Mouse (Mus musculus) urinary bladder, postnatal 10 days (tissue): ENCODE measurements around the gene Vmn2r79.
"Not testable (repeated sequence)": the region's sequence is repeated elsewhere in the genome, so short reads cannot be mapped to it uniquely, and the experiment has no call there.

Experiments used
- DNase-seq: peaks from one replicate; pipeline ENCODE4 v3.0.0; 2022; ENCODE audit warnings: low spot score

Vmn2r79 gene

DNA sequence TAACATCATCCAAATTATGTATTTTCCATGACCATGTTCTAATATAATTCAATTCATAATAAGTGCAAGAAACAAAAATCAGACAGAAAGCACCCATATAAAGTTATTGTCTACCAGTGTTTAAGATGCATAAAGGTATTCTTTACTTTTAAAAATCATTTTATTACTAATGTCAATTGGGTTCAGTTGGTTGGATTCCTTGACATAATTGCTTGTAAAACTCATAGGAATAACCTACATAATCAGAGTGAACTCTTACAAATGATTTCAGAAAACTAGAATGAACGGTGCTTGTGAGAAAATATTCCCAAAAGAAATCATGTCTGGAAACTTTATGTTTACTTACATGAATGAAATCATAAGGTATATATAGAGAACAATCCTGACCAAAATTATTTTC is at the start of gene Vmn2r79:
Gene Vmn2r79, plus strand, starts transcription at position 301 of the 400 bp plus-strand sequence.
- not testable (repeated sequence) for DNase-seq

DNA sequence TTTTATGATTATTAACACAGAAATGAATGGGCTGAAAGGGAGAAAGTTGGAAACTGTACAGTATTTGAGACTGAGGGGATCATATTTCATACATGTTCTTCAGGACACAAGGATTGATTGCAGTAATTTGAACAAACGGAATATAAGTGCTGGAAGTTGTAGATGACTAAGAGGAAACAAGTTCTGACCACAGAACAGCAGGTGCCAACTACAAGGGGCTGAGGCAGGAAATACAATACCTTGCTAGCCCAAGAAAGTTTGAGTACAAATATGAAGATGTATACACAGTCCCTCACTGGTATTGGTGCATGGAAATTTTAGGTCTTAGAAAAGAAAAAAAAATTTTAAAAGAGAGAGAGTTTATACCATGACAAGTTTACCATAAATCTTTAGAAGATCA is 1.2 kb upstream of the Vmn2r79 start:
- no peak for DNase-seq

DNA sequence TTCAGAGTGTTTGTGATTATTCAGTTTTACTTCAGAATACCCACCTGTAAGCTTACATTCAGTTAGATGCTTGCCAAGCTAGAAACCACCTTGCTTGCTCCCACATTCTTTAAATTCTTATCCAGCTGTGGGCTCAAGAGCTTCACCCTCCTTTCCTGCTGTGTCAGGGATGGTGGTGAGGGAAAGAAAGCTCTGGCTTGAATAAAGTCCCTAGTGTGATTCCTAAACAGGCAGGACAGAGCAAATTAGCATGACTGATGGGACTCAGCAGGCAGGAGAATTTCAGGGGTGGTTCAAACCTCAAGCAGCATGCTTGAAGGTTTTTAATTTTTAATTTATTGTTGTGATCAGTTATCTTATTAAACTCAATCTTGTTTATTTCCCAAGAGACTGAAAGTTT is 30.6 kb downstream of the Vmn2r79 start:
- not testable (repeated sequence) for DNase-seq

DNA sequence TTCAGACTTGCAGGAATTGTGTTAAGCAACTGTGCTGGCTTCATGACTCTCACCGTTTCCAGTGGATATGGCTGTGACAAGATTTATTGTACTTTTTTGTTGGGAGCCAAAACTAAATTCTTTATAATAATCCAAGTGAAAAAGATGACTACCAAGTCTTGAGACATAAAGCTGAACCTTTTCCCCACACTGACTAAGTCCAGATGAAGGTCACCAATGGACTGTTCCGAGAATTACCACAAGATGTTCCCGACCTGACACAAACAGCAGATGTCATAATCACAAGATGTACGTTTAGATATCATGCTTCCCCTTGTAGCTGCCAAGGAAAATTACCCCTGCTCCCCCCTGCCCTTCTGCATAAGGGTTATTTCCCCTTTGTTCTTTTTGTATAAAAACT is 67.7 kb downstream of the Vmn2r79 start:
- no peak for DNase-seq
